Mouse (Mus musculus) hindbrain, embryonic 14.5 days (tissue): ENCODE results near the gene Fzd5. TPM values are rescaled to one million over a fixed set of nuclear protein-coding genes. Genes with fewer than 3 reads are reported as not detected.

ENCODE experiments used
- polyA plus RNA-seq: library from polyadenylated mRNA; unstranded; fragments of >200 nt; fragmentation: Nextera tagmentation; extraction: Ambion mirVana; gene quantifications from 2 replicates; pipeline ENCODE4 v1.2.1, GENCODE M21; 2014

The Fzd5 gene
- polyA plus RNA-seq, 1 experiment from 2014 or later: 0.29 TPM

Other genes with a start within 250 kb of the Fzd5 start
- 40.8 and 47.6 TPM in 2 replicates for gene Creb1, start 205.1 kb downstream of the Fzd5 start, polyA plus RNA-seq
- 15.8 and 17.6 TPM in 2 replicates for gene Mettl21a, start 120.5 kb downstream of the Fzd5 start, polyA plus RNA-seq
- gene Ccnyl1, start 47.3 kb downstream of the Fzd5 start, polyA plus RNA-seq: 7.0 and 7.6 TPM in 2 replicates
- 9.1 and 10.4 TPM in 2 replicates for gene Plekhm3, start 219.1 kb upstream of the Fzd5 start, polyA plus RNA-seq